Mouse (Mus musculus) CD8-positive naive resting alpha-beta T cell, adult 2 months (primary cell): ENCODE data around the gene Lpgat1.
A peak's percentile ranks its signal among the peaks of the same experiment; 100 is the strongest.

Experiments used
- DNase-seq, 2 experiments: peaks; one replicate each; pipeline ENCODE4 v3.0.0; 2022; ENCODE audit warnings: low read depth in 2 of 2, low spot score in 2 of 2

The Lpgat1 gene

GRCm38 (mm10) chr1:191802820-191803655 lies 85.4 kb downstream of the Lpgat1 start:
- no peak for DNase-seq

DNA sequence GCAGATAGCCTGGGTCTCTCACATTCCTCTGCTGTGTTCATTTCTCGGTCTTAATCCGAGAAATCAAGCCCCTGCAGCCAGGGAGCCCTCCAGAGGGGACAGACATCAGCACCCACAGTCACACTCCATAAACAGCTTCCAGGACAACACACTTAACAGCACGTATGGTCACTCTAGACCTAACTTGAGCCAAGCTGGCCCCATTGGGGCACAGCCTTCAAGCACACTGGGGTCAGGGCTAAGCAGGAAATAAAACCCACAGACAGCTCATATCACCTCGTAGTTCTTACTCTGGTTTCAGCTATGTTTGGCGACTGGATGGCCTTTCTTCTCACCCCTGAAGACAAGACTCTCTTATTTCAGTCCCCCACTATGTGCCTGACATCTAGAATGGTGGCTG lies 87.1 kb downstream of the Lpgat1 start:
- DNase-seq, result no peak

DNA sequence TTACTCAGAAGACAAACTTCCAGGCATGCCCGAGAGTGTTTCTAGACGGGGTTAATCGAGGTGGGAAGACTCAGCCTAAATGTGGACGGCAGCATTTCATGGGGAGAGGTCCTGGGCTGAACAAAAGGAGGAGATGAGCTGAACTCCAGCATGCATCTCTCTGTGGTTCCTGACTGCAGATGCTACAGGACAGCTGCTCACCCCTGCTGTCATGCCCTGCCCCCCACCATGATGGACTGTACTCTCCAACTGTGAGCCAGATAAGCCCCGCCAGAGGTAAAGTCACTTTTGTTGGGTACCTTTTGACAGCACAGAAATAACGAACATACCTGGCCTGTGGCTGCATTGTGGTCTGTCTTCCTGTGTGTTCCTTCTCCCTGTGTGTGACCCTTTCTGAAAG lies 88.2 kb downstream of the Lpgat1 start:
- DNase-seq, result no peak

DNA sequence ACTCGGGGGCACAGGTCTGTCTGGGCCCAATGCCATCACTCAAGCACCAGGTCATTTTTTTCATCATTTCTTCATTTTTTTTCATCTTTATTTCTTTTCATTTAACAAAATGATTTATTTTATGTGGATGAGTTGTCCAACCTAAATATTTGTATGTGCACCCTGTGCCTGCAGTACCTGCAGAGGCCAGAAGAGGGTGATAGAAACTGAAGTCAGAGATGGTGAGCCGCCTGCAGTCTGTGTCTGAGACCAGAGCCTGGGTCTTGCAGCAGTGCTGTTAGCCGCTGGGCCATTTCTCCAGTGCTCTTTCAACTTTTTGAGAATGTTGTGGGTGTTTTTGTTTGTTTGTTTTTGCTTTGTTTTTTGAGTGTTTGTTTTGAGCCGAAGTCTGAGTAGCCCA lies 89.1 kb downstream of the Lpgat1 start:
- DNase-seq, result no peak

GRCm38 (mm10) chr1:191807979-191808378 lies 90.3 kb downstream of the Lpgat1 start:
- DNase-seq, result no peak

DNA sequence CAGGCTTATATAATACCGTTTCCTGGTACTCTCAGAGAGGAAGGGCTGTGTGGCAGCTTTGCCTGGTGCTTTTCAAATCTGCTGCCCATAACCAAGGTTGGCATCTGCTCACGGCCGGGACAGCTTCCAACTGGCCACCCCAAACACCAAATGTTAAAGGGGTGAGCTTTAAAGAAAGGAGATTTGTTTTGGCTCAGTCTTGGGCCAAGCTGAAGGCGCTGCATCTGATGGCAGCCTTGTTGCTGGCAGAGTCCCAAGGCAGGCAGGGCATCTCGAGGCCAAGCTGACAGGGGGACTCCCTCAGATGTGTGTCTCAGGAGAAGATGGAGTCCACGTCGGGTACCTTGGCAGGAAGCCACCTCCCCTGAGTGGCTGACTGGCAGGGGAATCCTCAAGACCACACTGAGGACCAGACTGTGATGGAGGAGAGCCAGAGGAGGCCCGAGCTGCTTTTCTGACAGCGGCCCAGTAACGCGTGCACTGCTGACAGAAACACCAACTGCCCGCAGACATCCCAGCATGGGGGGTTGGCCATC lies 91.1 kb downstream of the Lpgat1 start:
- DNase-seq, result no peak

DNA sequence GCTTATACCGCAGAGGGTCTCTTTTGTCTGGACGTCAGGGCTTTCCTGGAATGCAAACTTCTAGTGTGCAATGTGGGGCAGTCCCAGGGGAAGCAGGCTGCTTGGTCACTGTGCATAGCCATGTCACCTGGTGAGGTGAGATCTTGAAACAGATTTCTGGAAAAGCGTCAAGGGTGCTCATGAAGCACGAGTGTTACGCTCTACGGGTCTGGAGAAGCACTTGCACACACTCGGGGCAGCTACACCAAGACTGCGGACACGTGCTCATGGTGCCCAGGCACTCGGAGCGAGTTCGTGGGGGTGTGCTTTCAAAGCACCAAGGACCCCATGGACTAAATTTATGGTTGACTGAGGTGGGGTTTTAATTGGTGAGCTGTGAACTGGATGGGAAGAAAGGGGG lies 94.1 kb downstream of the Lpgat1 start:
- no peak for DNase-seq

- DNase-seq, result no peak
These were observed 95.5 kb downstream of the Lpgat1 start for GRCm38 (mm10) chr1:191812949-191813691.

DNA sequence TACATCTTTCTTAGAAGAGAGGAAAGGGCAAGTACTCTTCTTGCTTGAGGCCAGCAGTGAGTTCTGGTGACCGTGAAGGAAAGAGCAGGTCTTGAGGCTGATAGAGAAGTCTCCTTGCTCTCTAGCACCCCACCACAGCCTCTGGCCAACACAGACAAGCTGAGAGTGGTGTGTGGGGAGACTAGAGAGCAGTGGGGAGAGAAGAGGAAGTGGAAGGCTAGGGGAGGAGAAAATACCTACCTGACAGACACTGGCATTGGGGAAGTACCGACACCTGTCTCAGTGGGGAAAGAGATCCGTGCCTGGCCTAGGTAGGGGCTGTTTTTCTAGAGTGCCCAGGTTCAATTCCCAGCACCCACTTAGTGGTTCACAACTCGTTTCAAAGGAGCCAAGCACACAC lies 96.6 kb downstream of the Lpgat1 start:
- DNase-seq, result no peak

GRCm38 (mm10) chr1:191814935-191815334 lies 97.3 kb downstream of the Lpgat1 start:
- no peak for DNase-seq

DNA sequence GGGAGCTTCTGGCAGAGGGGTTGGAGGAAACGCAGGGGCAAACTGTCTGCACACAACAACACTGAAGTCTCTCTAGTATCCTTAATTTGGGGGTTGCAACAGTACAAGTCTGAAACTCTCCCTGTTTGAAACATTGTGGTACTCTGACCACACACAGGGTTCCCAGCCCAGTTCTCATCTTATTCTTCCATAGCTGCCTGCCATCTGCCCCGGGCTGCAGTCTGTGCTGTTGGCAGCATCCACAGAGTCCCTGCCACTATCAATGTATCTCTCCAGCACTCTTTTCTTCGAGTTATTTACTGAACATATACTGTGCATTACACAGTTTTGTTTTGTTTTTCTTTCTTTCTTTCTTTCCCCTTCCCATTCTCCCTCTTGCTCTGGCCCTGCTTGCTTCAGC lies 99.0 kb downstream of the Lpgat1 start:
- DNase-seq, result no peak

DNA sequence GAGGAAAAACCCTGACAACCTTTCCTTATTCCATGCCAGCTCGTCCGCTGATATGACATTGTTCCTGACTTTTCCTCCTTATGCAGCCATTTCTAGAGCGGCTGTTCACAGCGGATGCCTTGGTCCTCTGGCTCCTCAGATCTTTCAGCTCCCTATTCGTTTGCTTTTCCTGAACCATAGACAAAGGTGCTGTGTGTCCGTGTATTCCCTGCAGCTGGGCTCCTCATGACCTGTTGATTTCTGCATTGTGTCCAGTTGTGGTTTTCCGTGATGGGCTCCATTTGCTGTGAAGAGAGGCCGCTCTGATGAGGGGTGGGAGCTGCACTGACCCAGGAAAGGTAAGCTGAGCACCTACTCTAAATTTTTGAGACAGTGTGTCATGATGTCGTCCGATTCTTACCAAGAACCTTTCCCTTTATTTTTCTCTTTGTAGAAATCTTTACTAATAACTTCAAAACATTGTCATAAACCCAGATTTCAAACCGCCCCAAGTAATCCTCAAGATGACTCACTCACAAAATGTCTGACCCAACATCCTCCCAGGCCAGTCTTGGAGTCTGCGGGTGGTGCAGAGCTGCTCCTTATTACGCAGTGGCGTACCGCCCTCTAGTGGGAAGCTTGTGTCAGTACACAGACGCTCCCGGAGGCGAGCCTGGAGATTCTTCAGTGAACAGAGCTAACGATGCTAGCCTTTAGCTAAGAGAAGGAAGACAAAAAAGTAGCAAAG lies 99.9 kb downstream of the Lpgat1 start:
- peak; percentile 75 to 83 for DNase-seq

DNA sequence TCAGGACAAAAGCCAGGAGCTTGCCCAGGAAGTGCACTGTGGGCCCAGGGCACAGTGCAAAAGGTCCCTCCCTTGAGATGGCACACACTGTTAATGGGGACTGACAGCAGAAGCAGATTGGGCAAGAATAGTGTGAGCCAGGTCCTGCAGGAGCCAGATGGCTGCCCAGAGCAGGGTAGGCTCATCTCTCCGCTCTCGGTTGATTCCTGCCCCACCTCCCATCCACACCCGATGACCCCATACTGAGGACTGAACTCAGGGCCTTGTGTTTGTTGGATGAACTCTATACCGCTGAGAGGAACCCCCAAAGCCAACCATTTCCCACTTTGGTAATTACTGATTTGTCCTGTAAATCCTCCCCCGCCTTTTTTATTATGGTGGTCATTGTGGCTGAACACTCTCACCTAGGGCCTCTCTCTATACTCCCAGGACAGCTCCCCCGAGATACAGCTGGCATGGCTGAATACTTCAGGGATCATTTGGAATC lies 100.6 kb downstream of the Lpgat1 start:
- no peak for DNase-seq

DNA sequence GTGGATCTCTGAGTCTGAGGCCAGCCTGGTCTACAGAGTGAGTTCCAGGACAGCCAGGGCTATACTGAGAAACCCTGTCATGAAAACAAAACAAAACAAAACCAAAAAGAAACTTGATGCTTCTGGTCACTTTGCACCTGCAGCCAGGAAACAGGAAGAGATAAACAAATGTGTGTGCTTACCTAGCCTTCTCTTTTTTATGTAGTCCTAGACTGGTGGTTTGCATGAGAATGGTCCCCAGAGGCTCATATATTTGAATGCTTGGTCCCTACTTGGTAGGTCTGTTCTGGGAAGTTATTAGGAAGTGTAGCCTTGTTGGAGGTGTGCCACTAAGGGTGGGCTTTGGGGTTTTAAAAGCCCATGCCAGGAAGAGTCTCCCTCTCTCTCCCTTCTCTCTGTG lies 101.4 kb downstream of the Lpgat1 start:
- no peak for DNase-seq

- no peak for DNase-seq
These were observed 103.3 kb downstream of the Lpgat1 start for GRCm38 (mm10) chr1:191820951-191821325.

DNA sequence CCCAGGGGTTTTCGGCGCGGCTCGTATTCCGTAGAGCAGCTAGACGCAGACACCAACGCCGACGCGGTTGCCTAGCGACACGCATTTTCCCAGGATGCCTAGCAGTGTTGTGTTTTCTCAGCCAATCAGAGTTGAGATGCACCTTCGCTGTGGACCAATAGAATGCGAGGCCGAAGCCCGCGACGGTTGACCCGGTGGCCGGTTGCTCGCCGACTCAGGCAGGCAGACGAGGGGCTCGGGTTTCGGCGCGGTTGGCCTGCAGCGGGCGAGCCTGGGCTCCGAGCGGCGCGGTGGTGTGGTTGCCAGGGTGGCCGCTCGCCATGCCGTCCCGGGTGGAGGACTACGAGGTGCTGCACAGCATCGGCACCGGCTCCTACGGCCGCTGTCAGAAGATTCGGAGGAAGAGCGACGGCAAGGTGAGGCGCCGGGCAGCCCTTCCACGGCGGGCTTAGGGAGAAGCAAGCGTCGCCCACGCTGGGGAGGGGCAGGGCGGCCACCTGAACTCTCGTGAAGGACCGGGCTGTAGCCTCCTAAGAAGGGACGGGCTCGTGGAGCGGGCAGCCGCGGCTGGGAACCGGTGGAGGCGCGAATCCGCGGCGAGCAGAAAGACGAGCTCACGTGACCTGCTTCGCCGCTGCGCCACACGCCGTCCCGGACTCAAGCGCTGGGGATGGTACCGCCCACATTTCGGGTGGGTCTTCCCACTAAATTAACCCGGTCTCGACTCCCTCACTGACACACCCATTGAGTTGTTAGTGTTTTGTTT lies 103.9 kb downstream of the Lpgat1 start, which contains the start of gene Nek2:
Gene Nek2 (plus strand): TSS at position 119 of the 766 bp plus-strand sequence.
- peak; percentile 78 to 89 for DNase-seq

DNA sequence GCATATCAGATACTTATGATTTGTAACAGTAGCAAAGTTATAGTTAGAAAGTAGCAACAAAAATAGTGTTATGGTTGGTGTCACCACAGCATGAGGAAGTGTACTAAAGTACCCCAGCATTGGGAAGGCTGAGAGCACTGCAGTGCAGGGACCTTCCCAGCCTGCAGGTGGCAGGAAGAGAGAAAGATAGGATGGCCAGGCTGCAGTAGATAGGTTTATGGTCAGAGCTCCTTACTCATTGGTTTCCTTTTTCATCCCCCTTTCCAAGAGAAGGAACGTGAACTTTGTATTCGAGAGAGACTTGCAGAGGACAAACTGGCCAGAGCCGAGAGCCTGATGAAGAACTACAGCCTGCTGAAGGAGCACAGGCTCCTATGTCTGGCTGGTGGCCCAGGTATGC lies 111.5 kb downstream of the Lpgat1 start:
- no peak for DNase-seq

- DNase-seq, result no peak
These were observed 115.8 kb downstream of the Lpgat1 start for GRCm38 (mm10) chr1:191833396-191833795.
